Mouse (Mus musculus) ES-Bruce4 (cell line): ENCODE data around the gene Slc30a4.

Experiments used
- CTCF ChIP-seq: IDR thresholded peaks from one replicate; pipeline ENCODE4 v1.8.1; 2011; ENCODE audit warnings: low read depth, low read length
- EP300 ChIP-seq: IDR thresholded peaks from 2 replicates; pipeline ENCODE4 v1.6.1; 2011; ENCODE audit warnings: low read depth, low read length; ENCODE audit not compliant: insufficient read depth
- POLR2A ChIP-seq: IDR thresholded peaks from one replicate; pipeline ENCODE4 v1.8.1; 2011; ENCODE audit warnings: low read length; ENCODE audit not compliant: insufficient read depth

DNA sequence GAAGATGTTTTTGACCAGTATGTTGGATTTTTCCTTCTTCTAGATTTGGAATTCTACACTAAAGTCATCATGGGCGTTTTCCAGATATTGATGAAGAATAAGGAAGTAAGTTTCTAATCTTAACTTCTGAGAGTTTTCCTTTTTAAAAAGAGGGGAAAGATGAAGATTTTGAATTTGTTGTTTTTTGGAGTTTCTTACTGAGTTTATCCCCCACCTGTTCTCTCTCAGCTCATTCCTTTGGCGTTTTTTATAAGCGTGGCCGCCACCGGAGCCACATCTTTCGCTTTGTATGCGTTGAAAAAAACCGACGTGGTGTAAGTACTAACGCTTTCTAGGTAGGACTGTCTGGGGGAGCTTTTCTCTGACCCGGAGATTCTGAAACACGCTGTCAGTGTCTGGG is 64.4 kb downstream of the Slc30a4 start:
- TF ChIP-seq CTCF (no peak), POLR2A (no peak), EP300 (no peak)
